Mouse (Mus musculus) midbrain, postnatal 0 days (tissue): ENCODE data around the gene Bard1. TPM values are rescaled to one million over a fixed set of nuclear protein-coding genes. Genes with fewer than 3 reads are reported as not detected.

ENCODE experiments used
- ATAC-seq: fragments of 200-750 bp; cut with Nextera tagmentation; 2 replicates; pipeline ENCODE4 v1.8.0; 2017; ENCODE audit warnings: moderate number of reproducible peaks, mild to moderate bottlenecking, moderate TSS enrichment, moderate library complexity; ENCODE audit not compliant: low FRiP score
- DNase-seq: peaks from one replicate; pipeline ENCODE4 v3.0.0-alpha.2; 2015; ENCODE audit warnings: low spot score
- H3K27ac ChIP-seq: fragments of 300-500 bp; sonication (generic); 2 replicates; pipeline ENCODE4 v1.5.1; 2014; ENCODE audit warnings: low read depth, mild to moderate bottlenecking, low read length, mixed read lengths
- H3K27me3 ChIP-seq: fragments of 300-500 bp; sonication (generic); 2 replicates; pipeline ENCODE4 v1.6.1; 2014; ENCODE audit warnings: low read length, control low read depth, mixed read lengths; ENCODE audit not compliant: insufficient read depth
- H3K36me3 ChIP-seq: fragments of 300-500 bp; sonication (generic); 2 replicates; pipeline ENCODE4 v1.6.1; 2014; ENCODE audit warnings: low read length, control low read depth, mixed read lengths; ENCODE audit not compliant: insufficient read depth
- H3K4me1 ChIP-seq: fragments of 300-500 bp; sonication (generic); 2 replicates; pipeline ENCODE4 v1.6.1; 2014; ENCODE audit warnings: mild to moderate bottlenecking, control low read depth, antibody characterized with exemption, low read length, mixed read lengths; ENCODE audit not compliant: insufficient read depth
- H3K4me2 ChIP-seq: fragments of 300-500 bp; sonication (generic); 2 replicates; pipeline ENCODE4 v1.6.1; 2014; ENCODE audit warnings: low read depth, mild to moderate bottlenecking, low read length, mixed read lengths; ENCODE audit not compliant: poor library complexity, severe bottlenecking
- H3K4me3 ChIP-seq: fragments of 300-500 bp; sonication (generic); 2 replicates; pipeline ENCODE4 v1.5.1; 2014; ENCODE audit warnings: low read depth, mild to moderate bottlenecking, low read length, moderate library complexity
- H3K9ac ChIP-seq: fragments of 300-500 bp; sonication (generic); replicated peaks from 2 replicates; pipeline ENCODE4 v1.6.1; 2014; ENCODE audit warnings: mild to moderate bottlenecking, low read length, moderate library complexity, mixed read lengths; ENCODE audit not compliant: poor library complexity, severe bottlenecking
- H3K9me3 ChIP-seq: fragments of 300-500 bp; sonication (generic); 2 replicates; pipeline ENCODE4 v1.6.1; 2016; ENCODE audit warnings: low read length, control low read depth
- CTCF ChIP-seq: IDR thresholded peaks from 2 replicates; pipeline ENCODE4 v1.5.1; 2016; ENCODE audit warnings: antibody characterized with exemption, mild to moderate bottlenecking
- WGBS: fragments of 180-500 bp; shearing (Covaris S2); extraction: QIAGEN DNeasy Blood & Tissue Kit; methylation state at CpG from one replicate; pipeline ENCODE4 v1.1.7; 2014; 5-methylcytosine and 5-hydroxymethylcytosine counted together
- polyA plus RNA-seq: library from polyadenylated mRNA; unstranded; fragments of >200 nt; fragmentation: Nextera tagmentation; extraction: Ambion mirVana; gene quantifications from 2 replicates; pipeline ENCODE4 v1.2.1, GENCODE M21; 2015
- total RNA-seq: library from RNA; depleted of rRNA; stranded (reverse); fragments of >200 nt; gene quantifications from 2 replicates; pipeline ENCODE4 v1.2.3, GENCODE M21; 2014

Bard1 gene
- total and polyA plus RNA-seq, 2 experiments from 2014 or later: 0.37 to 1.8 TPM

DNA sequence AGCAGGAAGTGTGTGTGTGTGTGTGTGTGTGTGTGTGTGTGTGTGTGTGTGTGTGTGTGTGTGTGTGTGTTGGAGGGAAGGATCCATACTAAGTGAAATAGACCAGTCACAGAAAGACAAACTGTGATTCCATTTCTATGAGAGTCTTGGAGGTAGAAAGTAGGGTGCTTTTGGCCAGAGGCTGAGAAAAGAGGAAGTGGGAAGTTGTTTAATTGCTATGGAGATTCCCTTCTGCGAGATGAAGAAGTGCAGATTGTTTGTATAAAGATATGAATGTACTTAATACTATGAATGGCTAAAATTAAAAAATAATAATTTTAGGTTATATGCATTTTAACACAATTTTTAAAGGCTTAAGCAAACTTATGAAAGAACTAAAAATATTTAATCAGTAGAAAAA is 99.2 kb downstream of the Bard1 start:
- Histone ChIP-seq H3K36me3 (no peaks in the 10 kb centered on the region), H3K27me3 (no peaks in the 10 kb centered on the region), H3K9ac (no peak overlapping the region), H3K4me3 (no peak overlapping the region), H3K4me1 (no peaks in the 10 kb centered on the region), H3K27ac (no peak overlapping the region), H3K9me3 (no peaks in the 10 kb centered on the region), H3K4me2 (no peak overlapping the region)
- 68% methylated on average over 1 of the region's 1 CpGs for WGBS
- ATAC-seq (no peak), DNase-seq (no peak)
- TF ChIP-seq CTCF: no peak

DNA sequence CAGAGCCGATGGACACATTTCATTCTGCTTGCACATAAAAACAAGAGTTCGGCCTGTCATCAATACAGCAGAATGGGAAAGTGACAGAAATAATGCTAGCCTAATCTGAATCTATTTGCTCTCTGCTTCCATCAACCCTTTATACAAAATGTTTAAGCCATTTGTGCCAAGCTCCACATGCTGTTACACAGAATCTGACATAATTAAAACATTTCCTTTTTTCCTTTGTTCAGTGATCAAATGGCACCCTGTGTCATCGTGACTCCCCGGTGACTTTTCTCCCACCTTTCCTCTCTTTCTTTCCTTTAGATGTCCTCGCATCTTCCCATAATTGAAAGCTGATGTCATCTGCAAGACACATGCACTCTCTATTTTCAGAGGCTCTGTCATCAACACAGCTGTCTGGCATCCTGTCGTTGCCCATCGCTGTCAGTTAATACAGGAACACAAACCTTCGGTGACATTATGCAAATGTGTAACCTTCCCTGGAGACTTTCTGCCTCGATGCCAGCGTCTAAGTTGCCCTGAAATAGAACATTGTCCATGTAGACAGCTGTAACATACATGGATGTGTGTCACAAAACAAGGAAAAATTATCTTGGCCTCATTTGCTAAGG is 105.5 kb downstream of the Bard1 start:
- peak; percentile 52; the same call in 1 of the 2 replicates for ATAC-seq
- no peak for DNase-seq
- no peak overlapping the region for H3K9ac ChIP-seq

DNA sequence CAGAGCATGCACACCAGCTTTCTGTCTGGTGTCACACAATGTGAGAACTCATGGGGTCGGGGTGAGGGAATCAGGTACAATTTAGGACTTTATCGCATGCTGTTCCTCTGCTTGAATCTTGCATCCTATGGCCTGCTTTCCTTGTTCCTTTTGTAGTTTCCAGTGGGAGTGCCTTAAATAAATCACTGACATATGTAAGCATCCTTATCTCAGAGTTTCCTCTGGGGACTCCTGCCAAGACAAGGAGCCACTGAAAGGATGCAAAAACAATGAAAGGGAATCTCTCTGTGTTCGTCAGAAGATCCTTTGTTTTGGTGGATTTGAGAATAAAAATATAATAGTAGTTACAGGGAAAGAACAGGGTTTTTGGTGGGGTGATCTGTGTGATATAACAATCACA is 106.2 kb downstream of the Bard1 start:
- H3K4me1 ChIP-seq: no peaks in the 10 kb centered on the region
- no peaks in the 10 kb centered on the region for H3K36me3 ChIP-seq
- no peaks in the 10 kb centered on the region for H3K27me3 ChIP-seq
- WGBS: 76% methylated on average over 3 of the region's 3 CpGs
- no peak for ATAC-seq
- no peak for DNase-seq
- no peak overlapping the region for H3K4me3 ChIP-seq
- H3K4me2 ChIP-seq: no peak overlapping the region
- H3K9ac ChIP-seq: no peak overlapping the region
- no peak for TF ChIP-seq CTCF
- no peak overlapping the region for H3K27ac ChIP-seq
- no peaks in the 10 kb centered on the region for H3K9me3 ChIP-seq

More for the DNA sequence above, 105.5 kb downstream of the Bard1 start:
- no peaks in the 10 kb centered on the region for H3K36me3 ChIP-seq
- no peak for TF ChIP-seq CTCF
- 42% methylated on average over 10 of the region's 10 CpGs for WGBS
- no peaks in the 10 kb centered on the region for H3K9me3 ChIP-seq
- no peaks in the 10 kb centered on the region for H3K4me1 ChIP-seq
- no peak overlapping the region for H3K4me2 ChIP-seq
- no peak overlapping the region for H3K27ac ChIP-seq
- no peak overlapping the region for H3K4me3 ChIP-seq
- no peaks in the 10 kb centered on the region for H3K27me3 ChIP-seq
